Mouse (Mus musculus) CH12F3 (cell line): ENCODE data around the gene Dlgap1.

Source experiments
- in situ Hi-C: fragments of 300-500 bp; cut with MboI; formaldehyde crosslinking; loops from 2 replicates; pipeline ENCODE4 v1.14.3; 2020; ENCODE audit warnings: low sequenced_read_pairs

The Dlgap1 gene

GRCm38 (mm10) chr17:70605659-70606058 lies 636.8 kb downstream of the Dlgap1 start:
- in situ Hi-C loops = no loop called here

GRCm38 (mm10) chr17:70612171-70612570 lies 643.3 kb downstream of the Dlgap1 start:
- in situ Hi-C loops = no loop called here

GRCm38 (mm10) chr17:70613897-70614296 lies 645.0 kb downstream of the Dlgap1 start:
- in situ Hi-C loops = no loop called here

GRCm38 (mm10) chr17:70614407-70615060 lies 645.7 kb downstream of the Dlgap1 start:
- in situ Hi-C loops = no loop called here

GRCm38 (mm10) chr17:70622493-70622892 lies 653.6 kb downstream of the Dlgap1 start:
- in situ Hi-C loops = no loop called here

- in situ Hi-C loops = no loop called here
Measured at GRCm38 (mm10) chr17:70626396-70626795, 657.5 kb downstream of the Dlgap1 start.

- in situ Hi-C loops = no loop called here
Measured at GRCm38 (mm10) chr17:70626925-70627324, 658.1 kb downstream of the Dlgap1 start.

- in situ Hi-C loops = no loop called here
Measured at GRCm38 (mm10) chr17:70629653-70630378, 660.9 kb downstream of the Dlgap1 start.

- in situ Hi-C loops = no loop called here
Measured at GRCm38 (mm10) chr17:70633181-70633944, 664.5 kb downstream of the Dlgap1 start.

- in situ Hi-C loops = no loop called here
Measured at GRCm38 (mm10) chr17:70643211-70643610, 674.3 kb downstream of the Dlgap1 start.

- in situ Hi-C loops = no loop called here
Measured at GRCm38 (mm10) chr17:70646641-70647040, 677.8 kb downstream of the Dlgap1 start.

GRCm38 (mm10) chr17:70661382-70661781 lies 692.5 kb downstream of the Dlgap1 start:
- in situ Hi-C loops = no loop called here

GRCm38 (mm10) chr17:70663992-70664391 lies 695.1 kb downstream of the Dlgap1 start:
- in situ Hi-C loops = no loop called here

- in situ Hi-C loops = no loop called here
Measured at GRCm38 (mm10) chr17:70664484-70665040, 695.7 kb downstream of the Dlgap1 start.

GRCm38 (mm10) chr17:70673985-70674384 lies 705.1 kb downstream of the Dlgap1 start:
- in situ Hi-C loops = no loop called here

GRCm38 (mm10) chr17:70676522-70676921 lies 707.6 kb downstream of the Dlgap1 start:
- in situ Hi-C loops = no loop called here

GRCm38 (mm10) chr17:70683561-70684167 lies 714.8 kb downstream of the Dlgap1 start:
- in situ Hi-C loops = no loop called here

- in situ Hi-C loops = no loop called here
Measured at GRCm38 (mm10) chr17:70690174-70690573, 721.3 kb downstream of the Dlgap1 start.

GRCm38 (mm10) chr17:70690598-70690997 lies 721.7 kb downstream of the Dlgap1 start:
- in situ Hi-C loops = no loop called here

GRCm38 (mm10) chr17:70706976-70707818 lies 738.3 kb downstream of the Dlgap1 start:
- in situ Hi-C loops = no loop called here
